Mouse (Mus musculus) MEL (cell line): ENCODE data around the gene Itga11. TPM values are rescaled to one million over a fixed set of nuclear protein-coding genes. Genes with fewer than 3 reads are reported as not detected.

ENCODE experiments used
- DNase-seq: peaks from one replicate; pipeline ENCODE4 v3.0.0; 2011; ENCODE audit warnings: low read depth, low spot score
- H3K27ac ChIP-seq: 2 replicates; pipeline ENCODE4 v1.5.1; 2012; ENCODE audit warnings: low read depth, mild to moderate bottlenecking, control low read depth, low read length, moderate library complexity; ENCODE audit not compliant: control insufficient read depth
- H3K27me3 ChIP-seq, 2 experiments: fragments of 150-350 bp in 1 of 2; sonication (generic) in 1 of 2; 2 replicates each; pipeline ENCODE4 v1.6.1; 2012; ENCODE audit warnings: low read length in 2 of 2, mild to moderate bottlenecking in 2 of 2, improper control_type of control experiment in 1 of 2, moderate library complexity in 1 of 2; ENCODE audit not compliant: insufficient read depth in 2 of 2, control insufficient read depth in 1 of 2
- H3K36me3 ChIP-seq, 2 experiments: 2 replicates each; pipeline ENCODE4 v1.6.1; 2012 to 2014; ENCODE audit warnings: low read length in 2 of 2, improper control_type of control experiment in 1 of 2, inconsistent platforms in 1 of 2, mild to moderate bottlenecking in 1 of 2; ENCODE audit not compliant: insufficient read depth in 2 of 2, control insufficient read depth in 1 of 2
- H3K4me1 ChIP-seq, 2 experiments: fragments of 150-350 bp in 1 of 2; sonication (generic) in 1 of 2; 2 replicates each; pipeline ENCODE4 v1.6.1; 2012; ENCODE audit warnings: low read length in 2 of 2, improper control_type of control experiment in 1 of 2, mild to moderate bottlenecking in 1 of 2; ENCODE audit not compliant: insufficient read depth in 2 of 2, control insufficient read depth in 1 of 2
- H3K4me3 ChIP-seq, 2 experiments: fragments of 150-350 bp in 1 of 2; sonication (generic) in 1 of 2; 2 replicates each; pipeline ENCODE4 v1.5.1; 2012; ENCODE audit warnings: low read depth in 2 of 2, low read length in 2 of 2, mild to moderate bottlenecking in 2 of 2, moderate library complexity in 2 of 2, control low read depth in 1 of 2, improper control_type of control experiment in 1 of 2; ENCODE audit not compliant: control insufficient read depth in 1 of 2, insufficient read depth in 1 of 2
- H3K79me2 ChIP-seq: 2 replicates; pipeline ENCODE4 v1.6.1; 2012; ENCODE audit warnings: mild to moderate bottlenecking, low read length, moderate library complexity; ENCODE audit not compliant: control insufficient read depth, poor library complexity, insufficient read depth
- H3K9ac ChIP-seq: 2 replicates; pipeline ENCODE4 v1.6.1; 2012; ENCODE audit warnings: low read depth, mild to moderate bottlenecking, control low read depth, low read length, moderate library complexity; ENCODE audit not compliant: control insufficient read depth, poor library complexity, severe bottlenecking
- H3K9me3 ChIP-seq: fragments of 150-350 bp; sonication (generic); replicated peaks from 2 replicates; pipeline ENCODE4 v1.6.1; 2012; ENCODE audit warnings: mild to moderate bottlenecking, low read length, improper control_type of control experiment, moderate library complexity; ENCODE audit not compliant: insufficient read depth
- BHLHE40 ChIP-seq: IDR thresholded peaks from 2 replicates; pipeline ENCODE4 v1.6.1; 2012; ENCODE audit warnings: low read depth, mild to moderate bottlenecking, inconsistent platforms, low read length, improper control_type of control experiment, borderline replicate concordance
- CTCF ChIP-seq, 3 experiments: IDR thresholded peaks in 2 of 3; conservative IDR thresholded peaks in 1 of 3; 2 replicates each; pipeline ENCODE4 v1.5.1; 2011 to 2012; ENCODE audit warnings: low read length in 3 of 3, low read depth in 2 of 3, mild to moderate bottlenecking in 2 of 3, improper control_type of control experiment in 1 of 3, inconsistent platforms in 1 of 3, mixed read lengths in 1 of 3, moderate library complexity in 1 of 3; ENCODE audit not compliant: control insufficient read depth in 1 of 3, insufficient read depth in 1 of 3, poor library complexity in 1 of 3, severe bottlenecking in 1 of 3
- ETS1 ChIP-seq: IDR thresholded peaks from 2 replicates; pipeline ENCODE4 v1.6.1; 2012; ENCODE audit warnings: low read depth, mild to moderate bottlenecking, inconsistent platforms, low read length, improper control_type of control experiment, moderate library complexity
- GABPA ChIP-seq: IDR thresholded peaks from 2 replicates; pipeline ENCODE4 v1.6.1; 2012; ENCODE audit warnings: low read depth, mild to moderate bottlenecking, inconsistent platforms, low read length, improper control_type of control experiment, moderate library complexity
- KAT2A ChIP-seq: conservative IDR thresholded peaks from 2 replicates; pipeline ENCODE4 v1.6.1; 2012; ENCODE audit warnings: low read depth, low read length, improper control_type of control experiment, inconsistent platforms
- MAZ ChIP-seq: IDR thresholded peaks from 2 replicates; pipeline ENCODE4 v1.6.1; 2012; ENCODE audit warnings: low read depth, mild to moderate bottlenecking, inconsistent platforms, low read length, improper control_type of control experiment
- MXI1 ChIP-seq: IDR thresholded peaks from 2 replicates; pipeline ENCODE4 v1.6.1; 2011; ENCODE audit warnings: mild to moderate bottlenecking, low read depth, low read length, improper control_type of control experiment
- NELFE ChIP-seq: IDR thresholded peaks from 2 replicates; pipeline ENCODE4 v1.6.1; 2011; ENCODE audit warnings: low read depth, low read length, improper control_type of control experiment
- NRF1 ChIP-seq: IDR thresholded peaks from 2 replicates; pipeline ENCODE4 v1.6.1; 2014; ENCODE audit warnings: low read depth, mild to moderate bottlenecking, inconsistent platforms, low read length, improper control_type of control experiment, moderate library complexity; ENCODE audit not compliant: poor library complexity, insufficient read depth, severe bottlenecking
- RAD21 ChIP-seq: IDR thresholded peaks from 2 replicates; pipeline ENCODE4 v1.6.1; 2011; ENCODE audit warnings: mild to moderate bottlenecking, low read depth, low read length, improper control_type of control experiment
- SIN3A ChIP-seq: IDR thresholded peaks from 2 replicates; pipeline ENCODE4 v1.6.1; 2012; ENCODE audit warnings: low read length, improper control_type of control experiment, inconsistent platforms
- SMC3 ChIP-seq: IDR thresholded peaks from 2 replicates; pipeline ENCODE4 v1.6.1; 2011; ENCODE audit warnings: low read depth, low read length, improper control_type of control experiment
- TCF12 ChIP-seq: IDR thresholded peaks from 2 replicates; pipeline ENCODE4 v1.6.1; 2014; ENCODE audit warnings: low read depth, mild to moderate bottlenecking, inconsistent platforms, low read length, improper control_type of control experiment, moderate library complexity
- USF1 ChIP-seq: IDR thresholded peaks from 2 replicates; pipeline ENCODE4 v1.6.1; 2014; ENCODE audit warnings: low read depth, mild to moderate bottlenecking, inconsistent platforms, low read length, improper control_type of control experiment, moderate library complexity
- ZC3H11A ChIP-seq: IDR thresholded peaks from 2 replicates; pipeline ENCODE4 v1.6.1; 2012; ENCODE audit warnings: low read depth, mild to moderate bottlenecking, inconsistent platforms, low read length, improper control_type of control experiment
- ZKSCAN1 ChIP-seq: IDR thresholded peaks from 2 replicates; pipeline ENCODE4 v1.6.1; 2012; ENCODE audit warnings: low read depth, mild to moderate bottlenecking, inconsistent platforms, low read length, improper control_type of control experiment, moderate library complexity
- ZMIZ1 ChIP-seq: IDR thresholded peaks from 2 replicates; pipeline ENCODE4 v1.6.1; 2012; ENCODE audit warnings: low read depth, mild to moderate bottlenecking, inconsistent platforms, low read length, improper control_type of control experiment, moderate library complexity
- polyA plus RNA-seq, 2 experiments: library from polyadenylated mRNA; stranded (reverse) in 1 of 2; unstranded in 1 of 2; fragments of >175 nt in 1 of 2; fragments of >200 nt in 1 of 2; gene quantifications; 2 replicates each; pipeline versions ENCODE4 v1.2.1 to v1.2.4; 2012; ENCODE audit warnings: low replicate concordance in 2 of 2, low read depth in 1 of 2; ENCODE audit not compliant: insufficient read length in 2 of 2, insufficient read depth in 1 of 2, missing spikeins in 1 of 2
- total RNA-seq: library from RNA; depleted of rRNA; stranded (reverse); fragments of 300-350 nt; gene quantifications from 2 replicates; pipeline ENCODE4 v1.2.3, GENCODE M21; 2012

Itga11 gene
- total and polyA plus RNA-seq, 3 experiments, result not detected

- TF ChIP-seq MAZ (no peak), TCF12 (no peak), ETS1 (no peak), USF1 (no peak), NELFE (no peak)
- no peak for DNase-seq
Measured at GRCm38 (mm10) chr9:62775464-62775863, 97.8 kb downstream of the Itga11 start.

DNA sequence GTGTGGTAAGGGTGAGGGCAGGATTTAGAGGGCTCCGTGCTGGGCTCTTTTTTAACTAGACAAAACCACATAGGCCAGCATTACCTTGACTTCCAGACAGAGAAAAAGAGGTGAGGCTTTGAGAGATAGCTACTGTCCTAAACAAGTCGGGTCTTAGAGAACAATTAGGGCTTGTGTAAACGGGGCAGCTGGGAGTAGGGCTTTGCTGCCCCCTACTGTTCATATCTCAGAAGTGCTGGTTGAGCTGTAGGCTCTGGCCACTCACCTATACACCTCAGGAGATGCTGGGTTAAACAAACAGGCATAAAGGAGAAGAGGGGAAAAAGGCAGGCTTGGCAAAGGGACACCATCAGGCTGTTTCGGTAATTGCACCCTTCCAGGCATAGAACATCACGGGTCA is 99.8 kb downstream of the Itga11 start:
- no peak overlapping the region for H3K4me3 ChIP-seq
- H3K79me2 ChIP-seq, result no peaks in the 10 kb centered on the region
- H3K27ac ChIP-seq, result no peak overlapping the region
- H3K36me3 ChIP-seq, result peaks cover 0 to under 1% of the 10 kb centered on the region in 2 experiments; a peak in 1 of 4 replicates
- TF ChIP-seq GABPA (no peak), SIN3A (0 out of 2 replicates have a peak, but pooled peaks have one; percentile 20), SMC3 (peak; percentile 60), ZC3H11A (peak; percentile 38; the same call in 1 of the 2 replicates), TCF12 (no peak), NRF1 (no peak), MXI1 (no peak), BHLHE40 (no peak), KAT2A (no peak), RAD21 (peak; percentile 81), ZKSCAN1 (no peak), CTCF (IDR thresholded peaks at IDR 0.05 in 2 of 3, conservative IDR thresholded peaks at IDR 0.05 in 1 of 3; ENCODE audit: control insufficient read depth in 1 of 3, insufficient read depth in 1 of 3, low read depth in 2 of 3, low read length in 3 of 3, poor library complexity in 1 of 3, severe bottlenecking in 1 of 3) (peak; percentile 84 to 94 (median 85)), ZMIZ1 (no peak)
- no peak overlapping the region for H3K9ac ChIP-seq
- no peaks in the 10 kb centered on the region for H3K9me3 ChIP-seq
- H3K4me1 ChIP-seq, result peaks cover under 1 to 5% of the 10 kb centered on the region in 2 experiments; a peak in 1 of 4 replicates
- no peaks in the 10 kb centered on the region for H3K27me3 ChIP-seq
- DNase-seq, result peak; percentile 75

More at GRCm38 (mm10) chr9:62775464-62775863, 97.8 kb downstream of the Itga11 start:
- H3K27ac ChIP-seq, result no peak overlapping the region
- H3K9me3 ChIP-seq, result no peaks in the 10 kb centered on the region
- no peak overlapping the region for H3K9ac ChIP-seq
- no peaks in the 10 kb centered on the region for H3K36me3 ChIP-seq
- H3K79me2 ChIP-seq, result no peaks in the 10 kb centered on the region
- no peak overlapping the region for H3K4me3 ChIP-seq
- no peaks in the 10 kb centered on the region for H3K4me1 ChIP-seq
- no peaks in the 10 kb centered on the region for H3K27me3 ChIP-seq
